Mouse (Mus musculus) lung, embryonic 14.5 days (tissue): ENCODE measurements around the gene Tmem211. TPM values are rescaled to one million over a fixed set of nuclear protein-coding genes. Genes with fewer than 3 reads are reported as not detected.

Experiments
- ATAC-seq: fragments of 200-750 bp; cut with Nextera tagmentation; 2 replicates; pipeline ENCODE4 v1.8.0; 2017; ENCODE audit warnings: mild to moderate bottlenecking, moderate TSS enrichment, moderate library complexity; ENCODE audit not compliant: insufficient read depth
- DNase-seq: peaks from one replicate; pipeline ENCODE4 v3.0.0-alpha.2; 2015
- H3K27ac ChIP-seq: fragments of 300-500 bp; sonication (generic); 2 replicates; pipeline ENCODE4 v1.5.1; 2014; ENCODE audit warnings: low read depth, mild to moderate bottlenecking, moderate library complexity
- H3K27me3 ChIP-seq: fragments of 300-500 bp; sonication (generic); 2 replicates; pipeline ENCODE4 v1.6.1; 2014; ENCODE audit warnings: low read length, control low read depth; ENCODE audit not compliant: insufficient read depth
- H3K36me3 ChIP-seq: fragments of 300-500 bp; sonication (generic); 2 replicates; pipeline ENCODE4 v1.6.1; 2014; ENCODE audit warnings: control low read depth; ENCODE audit not compliant: insufficient read depth
- H3K4me1 ChIP-seq: fragments of 300-500 bp; sonication (generic); 2 replicates; pipeline ENCODE4 v1.6.1; 2014; ENCODE audit warnings: antibody characterized with exemption, control low read depth; ENCODE audit not compliant: insufficient read depth
- H3K4me2 ChIP-seq: fragments of 300-500 bp; sonication (generic); 2 replicates; pipeline ENCODE4 v1.6.1; 2014; ENCODE audit warnings: mild to moderate bottlenecking
- H3K4me3 ChIP-seq: fragments of 300-500 bp; sonication (generic); 2 replicates; pipeline ENCODE4 v1.5.1; 2014; ENCODE audit warnings: low read depth, low read length
- H3K9ac ChIP-seq: fragments of 300-500 bp; sonication (generic); 2 replicates; pipeline ENCODE4 v1.6.1; 2014
- H3K9me3 ChIP-seq: fragments of 300-500 bp; sonication (generic); 2 replicates; pipeline ENCODE4 v1.6.1; 2016; ENCODE audit warnings: low read depth, low read length, control low read depth
- CTCF ChIP-seq: IDR thresholded peaks from 2 replicates; pipeline ENCODE4 v1.5.1; 2016; ENCODE audit warnings: antibody characterized with exemption, low read depth
- WGBS: fragments of 180-500 bp; shearing (Covaris S2); extraction: QIAGEN DNeasy Blood & Tissue Kit; methylation state at CpG from one replicate; pipeline ENCODE4 v1.1.7; 2014; 5-methylcytosine and 5-hydroxymethylcytosine counted together
- polyA plus RNA-seq: library from polyadenylated mRNA; unstranded; fragments of >200 nt; fragmentation: Nextera tagmentation; extraction: Ambion mirVana; gene quantifications from 2 replicates; pipeline ENCODE4 v1.2.1, GENCODE M21; 2014

Gene Tmem211
- polyA plus RNA-seq, 1 experiment from 2014 or later, result not detected

- 87% methylated on average over 18 of the region's 18 CpGs for WGBS
- Histone ChIP-seq H3K4me2 (no peak overlapping the region), H3K9me3 (no peaks in the 10 kb centered on the region), H3K36me3 (peaks cover 10% of the 10 kb centered on the region; the same call in 1 of the 2 replicates), H3K27ac (no peak overlapping the region), H3K4me3 (no peak overlapping the region), H3K27me3 (no peaks in the 10 kb centered on the region), H3K9ac (no peak overlapping the region), H3K4me1 (no peaks in the 10 kb centered on the region)
- DNase-seq (no peak), ATAC-seq (no peak)
- TF ChIP-seq CTCF, result no peak
Observed at GRCm38 (mm10) chr5:113193762-113194161, 32.9 kb upstream of the Tmem211 start.

- Histone ChIP-seq H3K9ac (no peak overlapping the region), H3K4me2 (no peak overlapping the region), H3K4me3 (no peak overlapping the region), H3K36me3 (peaks cover 3% of the 10 kb centered on the region; the same call in 1 of the 2 replicates), H3K9me3 (no peaks in the 10 kb centered on the region), H3K4me1 (no peaks in the 10 kb centered on the region; the same call in 1 of the 2 replicates), H3K27me3 (no peaks in the 10 kb centered on the region), H3K27ac (no peak overlapping the region)
- 78% methylated on average over 12 of the region's 12 CpGs for WGBS
- DNase-seq (no peak), ATAC-seq (no peak)
- no peak for TF ChIP-seq CTCF
Observed at GRCm38 (mm10) chr5:113195451-113195850, 31.3 kb upstream of the Tmem211 start.

- Histone ChIP-seq H3K4me1 (no peaks in the 10 kb centered on the region; the same call in 1 of the 2 replicates), H3K27ac (no peak overlapping the region), H3K9me3 (no peaks in the 10 kb centered on the region), H3K27me3 (no peaks in the 10 kb centered on the region), H3K36me3 (peaks cover 3% of the 10 kb centered on the region; the same call in 1 of the 2 replicates), H3K9ac (no peak overlapping the region), H3K4me2 (no peak overlapping the region), H3K4me3 (no peak overlapping the region)
- TF ChIP-seq CTCF, result no peak
- 93% methylated on average over 6 of the region's 6 CpGs for WGBS
- DNase-seq (no peak), ATAC-seq (no peak)
Observed at GRCm38 (mm10) chr5:113195907-113196306, 30.8 kb upstream of the Tmem211 start.

- Histone ChIP-seq H3K4me2 (no peak overlapping the region), H3K27me3 (no peaks in the 10 kb centered on the region), H3K9me3 (no peaks in the 10 kb centered on the region), H3K4me1 (no peaks in the 10 kb centered on the region; the same call in 1 of the 2 replicates), H3K4me3 (no peak overlapping the region), H3K9ac (no peak overlapping the region), H3K27ac (peak overlapping the region; percentile 56; the same call in 1 of the 2 replicates), H3K36me3 (no peaks in the 10 kb centered on the region)
- ATAC-seq (no peak), DNase-seq (peak; percentile 34)
- no peak for TF ChIP-seq CTCF
- 38% methylated on average over 9 of the region's 9 CpGs for WGBS
Observed at GRCm38 (mm10) chr5:113196916-113197794, 29.6 kb upstream of the Tmem211 start.

GRCm38 (mm10) chr5:113199126-113199771 is 27.5 kb upstream of the Tmem211 start:
- Histone ChIP-seq H3K9ac (no peak overlapping the region), H3K27me3 (no peaks in the 10 kb centered on the region), H3K36me3 (no peaks in the 10 kb centered on the region), H3K4me3 (no peak overlapping the region), H3K4me2 (no peak overlapping the region), H3K27ac (peak overlapping the region; percentile 21; the same call in 1 of the 2 replicates), H3K9me3 (no peaks in the 10 kb centered on the region), H3K4me1 (no peaks in the 10 kb centered on the region; the same call in 1 of the 2 replicates)
- 45% methylated on average over 8 of the region's 8 CpGs for WGBS
- DNase-seq (no peak), ATAC-seq (no peak)
- TF ChIP-seq CTCF, result no peak

GRCm38 (mm10) chr5:113199772-113200134 is 27.0 kb upstream of the Tmem211 start:
- TF ChIP-seq CTCF, result no peak
- Histone ChIP-seq H3K36me3 (no peaks in the 10 kb centered on the region), H3K4me3 (no peak overlapping the region), H3K27ac (peak overlapping the region; percentile 21; the same call in 1 of the 2 replicates), H3K9ac (no peak overlapping the region), H3K4me2 (no peak overlapping the region), H3K4me1 (no peaks in the 10 kb centered on the region; the same call in 1 of the 2 replicates), H3K27me3 (no peaks in the 10 kb centered on the region), H3K9me3 (no peaks in the 10 kb centered on the region)
- ATAC-seq, result no peak
- WGBS, result 87% methylated on average over 10 of the region's 10 CpGs
- no peak for DNase-seq

- TF ChIP-seq CTCF, result no peak
- ATAC-seq, result no peak
- DNase-seq, result no peak
- Histone ChIP-seq H3K27me3 (no peaks in the 10 kb centered on the region), H3K4me1 (peaks cover 9% of the 10 kb centered on the region), H3K36me3 (no peaks in the 10 kb centered on the region), H3K4me2 (no peak overlapping the region), H3K9me3 (no peaks in the 10 kb centered on the region), H3K27ac (no peak overlapping the region), H3K4me3 (no peak overlapping the region), H3K9ac (no peak overlapping the region)
- WGBS, result 68% methylated on average over 9 of the region's 9 CpGs
Observed at GRCm38 (mm10) chr5:113204193-113204592, 22.5 kb upstream of the Tmem211 start.
